Mouse (Mus musculus) embryonic fibroblast, embryonic 13.5 days (primary cell): ENCODE results near the gene Pdcd6ip.

Experiments used
- CTCF ChIP-seq: IDR thresholded peaks from 2 replicates; pipeline ENCODE4 v1.5.1; 2011; ENCODE audit warnings: mild to moderate bottlenecking, control low read depth, low read length, moderate library complexity, borderline replicate concordance; ENCODE audit not compliant: insufficient read depth
- POLR2A ChIP-seq: IDR thresholded peaks from 2 replicates; pipeline ENCODE4 v1.6.1; 2011; ENCODE audit warnings: low read depth, mild to moderate bottlenecking, control low read depth, low read length, moderate library complexity

GRCm38 (mm10) chr9:113673721-113674120, 34.3 kb downstream of the Pdcd6ip start:
- TF ChIP-seq CTCF: no peak
- TF ChIP-seq POLR2A: no peak
